Mouse (Mus musculus) liver, embryonic 12.5 days (tissue): ENCODE data around the gene Gm6657. TPM values are rescaled to one million over a fixed set of nuclear protein-coding genes. Genes with fewer than 3 reads are reported as not detected.

Source experiments
- ATAC-seq: fragments of 200-750 bp; cut with Nextera tagmentation; 2 replicates; pipeline ENCODE4 v1.8.0; 2017; ENCODE audit warnings: moderate number of reproducible peaks, mild to moderate bottlenecking, moderate library complexity
- H3K27ac ChIP-seq: fragments of 300-500 bp; sonication (generic); 2 replicates; pipeline ENCODE4 v1.5.1; 2016; ENCODE audit warnings: mild to moderate bottlenecking
- H3K27me3 ChIP-seq: fragments of 300-500 bp; sonication (generic); replicated peaks from 2 replicates; pipeline ENCODE4 v1.6.1; 2016; ENCODE audit warnings: mild to moderate bottlenecking, moderate library complexity
- H3K36me3 ChIP-seq: fragments of 300-500 bp; sonication (generic); 2 replicates; pipeline ENCODE4 v1.6.1; 2016; ENCODE audit warnings: mild to moderate bottlenecking, moderate library complexity
- H3K4me1 ChIP-seq: fragments of 300-500 bp; sonication (generic); 2 replicates; pipeline ENCODE4 v1.6.1; 2016
- H3K4me2 ChIP-seq: fragments of 300-500 bp; sonication (generic); 2 replicates; pipeline ENCODE4 v1.6.1; 2016; ENCODE audit warnings: mild to moderate bottlenecking, moderate library complexity
- H3K4me3 ChIP-seq: fragments of 300-500 bp; sonication (generic); 2 replicates; pipeline ENCODE4 v1.5.1; 2016; ENCODE audit warnings: mild to moderate bottlenecking, moderate library complexity
- H3K9ac ChIP-seq: fragments of 300-500 bp; sonication (generic); 2 replicates; pipeline ENCODE4 v1.6.1; 2016; ENCODE audit warnings: mild to moderate bottlenecking, moderate library complexity
- H3K9me3 ChIP-seq: fragments of 300-500 bp; sonication (generic); replicated peaks from 2 replicates; pipeline ENCODE4 v1.6.1; 2016; ENCODE audit warnings: mild to moderate bottlenecking, moderate library complexity
- WGBS: fragments of 180-500 bp; shearing (Covaris S2); methylation state at CpG from one replicate; pipeline ENCODE4 v1.1.7; 2016; ENCODE audit not compliant: insufficient replicate concordance; 5-methylcytosine and 5-hydroxymethylcytosine counted together
- polyA plus RNA-seq: library from polyadenylated mRNA; unstranded; fragments of >200 nt; fragmentation: Nextera tagmentation; extraction: Ambion mirVana; gene quantifications from 2 replicates; pipeline ENCODE4 v1.2.1, GENCODE M21; 2016

Gm6657 gene
- polyA plus RNA-seq, 1 experiment from 2014 or later, result not detected

GRCm38 (mm10) chr12:78219191-78219825 is 25.3 kb downstream of the Gm6657 start:
- no peak overlapping the region for H3K4me3 ChIP-seq
- H3K36me3 ChIP-seq, result no peaks in the 10 kb centered on the region
- H3K27ac ChIP-seq, result no peak overlapping the region
- no peaks in the 10 kb centered on the region for H3K27me3 ChIP-seq
- 0 out of 2 replicates have a peak, but pooled peaks cover 3% of the 10 kb centered on the region for H3K4me1 ChIP-seq
- H3K9ac ChIP-seq, result no peak overlapping the region
- H3K9me3 ChIP-seq, result no peaks in the 10 kb centered on the region
- ATAC-seq, result no peak
- WGBS, result 71% methylated on average over 4 of the region's 4 CpGs
- no peak overlapping the region for H3K4me2 ChIP-seq

- H3K9ac ChIP-seq, result peak within 1 kb of the TSS; percentile 89
- under 1% methylated on average over 70 of the region's 70 CpGs for WGBS
- H3K4me3 ChIP-seq, result peak within 1 kb of the TSS; percentile 87
- H3K27ac ChIP-seq, result peak within 1 kb of the TSS; percentile 92
- peak; percentile 94 for ATAC-seq
- no peaks in the 10 kb centered on the region for H3K36me3 ChIP-seq
- peak within 1 kb of the TSS; percentile 95 for H3K4me2 ChIP-seq
- no peaks in the 10 kb centered on the region for H3K9me3 ChIP-seq
- H3K4me1 ChIP-seq, result peaks cover 14% of the 10 kb centered on the region
- no peaks in the 10 kb centered on the region for H3K27me3 ChIP-seq
Measured at GRCm38 (mm10) chr12:78225707-78226518, 31.9 kb downstream of the Gm6657 start, which contains the start of gene Gphn. Gene Gphn (plus strand): TSS chr12:78226379.

DNA sequence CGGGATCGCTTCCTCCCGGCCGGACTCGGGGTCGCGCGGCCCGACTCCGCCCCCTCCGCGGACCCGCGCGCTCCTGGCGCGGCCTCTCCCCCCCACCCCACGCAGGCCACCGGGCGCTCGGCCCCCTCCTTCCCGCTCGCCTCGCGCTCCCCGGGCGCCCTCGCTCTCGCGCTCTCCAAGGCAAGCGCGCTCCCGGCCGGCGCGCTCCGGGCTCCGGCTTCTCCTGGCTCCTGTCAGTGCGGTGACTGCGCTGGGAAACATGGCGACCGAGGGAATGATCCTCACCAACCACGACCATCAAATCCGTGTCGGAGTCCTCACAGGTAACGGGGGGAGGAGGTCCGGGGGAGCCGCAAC is 32.5 kb downstream of the Gm6657 start:
- peak overlapping the region; percentile 92 for H3K27ac ChIP-seq
- WGBS, result 1% methylated on average over 45 of the region's 48 CpGs
- peak overlapping the region; percentile 87 for H3K4me3 ChIP-seq
- peak overlapping the region; percentile 89 for H3K9ac ChIP-seq
- peak overlapping the region; percentile 95 for H3K4me2 ChIP-seq
- no peaks in the 10 kb centered on the region for H3K9me3 ChIP-seq
- no peaks in the 10 kb centered on the region for H3K27me3 ChIP-seq
- peaks cover 14% of the 10 kb centered on the region for H3K4me1 ChIP-seq
- no peaks in the 10 kb centered on the region for H3K36me3 ChIP-seq
- peak; percentile 76 for ATAC-seq

DNA sequence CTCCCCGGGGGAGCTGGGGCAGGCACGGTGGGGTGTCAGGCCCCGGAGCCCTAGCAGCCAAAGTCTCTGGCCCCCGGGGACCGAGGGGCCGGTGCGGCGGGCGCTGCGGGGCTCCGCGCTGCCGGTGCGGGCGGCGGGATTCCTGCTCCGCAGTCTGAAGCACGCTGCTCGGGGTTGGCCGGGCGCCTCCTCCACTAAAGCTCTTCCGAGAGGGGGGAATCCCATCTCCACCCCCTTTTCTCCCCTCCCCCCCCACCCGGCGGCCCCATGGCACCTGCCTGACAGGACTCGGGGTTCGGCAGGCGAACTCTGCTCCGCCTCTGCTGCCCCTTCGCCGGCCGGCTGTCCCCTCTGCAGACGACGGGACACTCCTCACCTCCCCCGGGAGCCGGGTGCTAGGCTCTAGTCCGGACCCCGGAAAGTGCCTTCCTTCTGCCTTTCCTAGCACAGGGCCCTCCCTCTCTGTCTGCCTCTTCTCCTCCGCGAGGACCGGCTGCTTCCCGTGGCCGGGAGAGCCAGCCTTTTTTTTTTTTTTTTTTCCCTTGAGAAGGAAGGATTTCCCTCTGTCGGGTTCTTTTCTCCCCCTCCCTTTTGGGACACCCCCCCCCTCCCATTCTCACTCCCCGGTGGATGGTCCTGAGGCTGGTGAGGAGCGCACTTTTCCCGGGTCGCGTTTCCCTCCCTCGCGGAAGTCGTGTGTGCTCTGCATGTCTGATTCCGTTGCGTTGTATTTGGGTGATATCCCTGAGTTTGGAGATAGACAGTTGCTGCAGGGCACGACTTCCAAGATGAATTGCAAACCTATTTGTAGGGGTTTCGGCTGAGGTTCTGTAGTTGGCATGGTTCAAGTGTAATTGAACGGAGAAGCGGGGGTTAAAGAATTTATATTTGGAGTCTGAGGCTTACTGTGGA is 33.2 kb downstream of the Gm6657 start:
- peak overlapping the region; percentile 95 for H3K4me2 ChIP-seq
- no peaks in the 10 kb centered on the region for H3K36me3 ChIP-seq
- peak overlapping the region; percentile 92 for H3K27ac ChIP-seq
- peak overlapping the region; percentile 89 for H3K9ac ChIP-seq
- H3K4me3 ChIP-seq, result peak overlapping the region; percentile 87
- ATAC-seq, result peak; percentile 16; the same call in 1 of the 2 replicates
- WGBS, result 1% methylated on average over 52 of the region's 57 CpGs
- H3K4me1 ChIP-seq, result peaks cover 14% of the 10 kb centered on the region
- no peaks in the 10 kb centered on the region for H3K27me3 ChIP-seq
- H3K9me3 ChIP-seq, result no peaks in the 10 kb centered on the region

DNA sequence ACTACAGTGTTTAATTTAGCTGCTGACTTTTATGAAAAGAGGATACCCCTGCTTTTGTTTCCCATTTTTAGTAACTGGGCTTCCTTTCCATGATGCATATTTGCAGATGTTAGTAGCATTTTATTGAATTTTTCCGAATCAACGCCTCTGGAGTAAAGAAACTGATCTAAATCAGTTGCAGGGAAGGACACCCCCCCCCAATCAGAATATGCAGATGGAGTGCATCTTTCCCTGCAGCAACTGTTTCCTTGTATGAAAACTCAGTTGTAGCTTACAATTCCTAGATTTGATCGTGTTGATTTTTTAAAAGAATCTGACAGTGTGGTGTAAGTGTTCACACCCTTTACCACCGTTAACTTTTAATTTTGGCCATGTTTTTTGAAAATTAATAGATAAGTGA is 34.1 kb downstream of the Gm6657 start:
- Histone ChIP-seq H3K4me1 (peaks cover 14% of the 10 kb centered on the region), H3K4me3 (peak overlapping the region; percentile 87), H3K36me3 (no peaks in the 10 kb centered on the region), H3K27me3 (no peaks in the 10 kb centered on the region), H3K27ac (no peak overlapping the region), H3K4me2 (peak overlapping the region; percentile 95), H3K9me3 (no peaks in the 10 kb centered on the region), H3K9ac (no peak overlapping the region; the same call in 1 of the 2 replicates)
- ATAC-seq, result no peak
- WGBS, result 51% methylated on average over 4 of the region's 4 CpGs

GRCm38 (mm10) chr12:78232560-78232959 is 38.5 kb downstream of the Gm6657 start:
- Histone ChIP-seq H3K27me3 (no peaks in the 10 kb centered on the region), H3K4me3 (no peak overlapping the region), H3K36me3 (no peaks in the 10 kb centered on the region), H3K27ac (no peak overlapping the region), H3K9ac (no peak overlapping the region), H3K9me3 (no peaks in the 10 kb centered on the region), H3K4me1 (peaks cover 11% of the 10 kb centered on the region), H3K4me2 (no peak overlapping the region)
- ATAC-seq, result no peak

DNA sequence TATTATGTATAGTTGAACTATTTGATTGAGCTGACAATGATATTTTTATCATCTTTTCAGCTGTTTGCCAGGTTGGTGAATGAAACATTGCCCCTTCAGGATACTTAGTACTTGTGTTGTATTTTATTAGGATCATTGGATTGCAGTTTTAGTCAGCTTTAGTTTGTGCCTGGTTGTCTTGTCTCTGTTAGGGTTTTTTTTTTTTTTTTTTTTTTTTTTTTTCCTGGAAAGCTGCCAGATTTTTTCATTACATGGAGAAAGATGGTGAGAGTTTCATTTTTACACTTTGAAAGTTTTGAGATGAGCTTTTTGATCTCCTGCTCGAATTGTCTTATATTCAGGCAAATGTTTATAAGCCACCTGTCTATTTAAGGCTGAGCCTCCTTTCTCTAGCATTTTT is 54.3 kb downstream of the Gm6657 start:
- H3K4me3 ChIP-seq, result no peak overlapping the region
- H3K4me2 ChIP-seq, result no peak overlapping the region
- H3K4me1 ChIP-seq, result no peaks in the 10 kb centered on the region
- no peaks in the 10 kb centered on the region for H3K27me3 ChIP-seq
- H3K9ac ChIP-seq, result no peak overlapping the region
- no peak overlapping the region for H3K27ac ChIP-seq
- H3K36me3 ChIP-seq, result no peaks in the 10 kb centered on the region
- no peaks in the 10 kb centered on the region for H3K9me3 ChIP-seq
- WGBS, result 55% methylated on average over 1 of the region's 1 CpGs
- no peak for ATAC-seq

DNA sequence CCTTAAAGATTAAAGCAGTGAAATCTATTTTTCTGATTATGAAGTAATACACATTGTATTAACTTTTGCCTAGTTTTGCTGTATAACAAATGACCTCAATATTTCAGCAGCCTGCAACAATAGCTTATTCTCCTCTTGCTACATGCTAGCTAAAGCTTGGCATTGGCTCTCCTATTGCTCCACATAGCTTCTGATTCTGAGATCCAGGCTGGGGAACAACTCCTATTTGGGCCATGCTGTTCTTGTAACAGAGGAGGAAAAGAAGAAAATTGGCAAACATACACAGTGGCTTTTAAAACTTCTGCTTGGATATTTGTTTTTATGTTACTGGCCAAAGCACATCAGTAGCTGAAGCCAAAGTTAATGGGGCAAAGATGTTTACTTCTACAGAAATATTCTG is 55.1 kb downstream of the Gm6657 start:
- Histone ChIP-seq H3K4me2 (no peak overlapping the region), H3K27me3 (no peaks in the 10 kb centered on the region), H3K9ac (no peak overlapping the region), H3K4me3 (no peak overlapping the region), H3K4me1 (no peaks in the 10 kb centered on the region), H3K9me3 (no peaks in the 10 kb centered on the region), H3K27ac (no peak overlapping the region), H3K36me3 (no peaks in the 10 kb centered on the region)
- no peak for ATAC-seq

Other genes with a start within 250 kb of the Gm6657 start
- 7.0 and 7.2 TPM in 2 replicates for gene Gphn, start 32.1 kb downstream of the Gm6657 start, polyA plus RNA-seq